Mouse (Mus musculus) ES-E14 (cell line): Measurements from ENCODE around the gene Abcc3. TPM values are rescaled to one million over a fixed set of nuclear protein-coding genes. Genes with fewer than 3 reads are reported as not detected.
A peak's percentile ranks its signal among the peaks of the same experiment; 100 is the strongest.
"Not testable (repeated sequence)": the region's sequence is repeated elsewhere in the genome, so short reads cannot be mapped to it uniquely, and the experiment has no call there.

Experiments
- DNase-seq: peaks from one replicate; pipeline ENCODE4 v3.0.0-alpha.2; 2013; ENCODE audit warnings: low read depth, low spot score
- H3K27ac ChIP-seq: 2 replicates; pipeline ENCODE4 v1.5.1; 2012; ENCODE audit warnings: low read depth, mild to moderate bottlenecking, low read length, moderate library complexity, mixed read lengths; ENCODE audit not compliant: poor library complexity, insufficient read depth, severe bottlenecking
- H3K36me3 ChIP-seq: 2 replicates; pipeline ENCODE4 v1.6.1; 2012; ENCODE audit warnings: mild to moderate bottlenecking, low read length, moderate library complexity, mixed read lengths; ENCODE audit not compliant: control insufficient read depth, poor library complexity, insufficient read depth, severe bottlenecking
- H3K4me1 ChIP-seq, 2 experiments: fragments of 150-350 bp in 1 of 2; sonication (generic) in 1 of 2; 2 replicates each; pipeline ENCODE4 v1.6.1; 2012; ENCODE audit warnings: low read length in 2 of 2, mild to moderate bottlenecking in 1 of 2, mixed read lengths in 1 of 2; ENCODE audit not compliant: control insufficient read depth in 2 of 2, insufficient read depth in 2 of 2, poor library complexity in 1 of 2
- H3K4me3 ChIP-seq, 2 experiments: fragments of 150-350 bp in 1 of 2; sonication (generic) in 1 of 2; 2 replicates each; pipeline ENCODE4 v1.5.1; 2012; ENCODE audit warnings: low read length in 2 of 2, low read depth in 1 of 2, mild to moderate bottlenecking in 1 of 2, mixed read lengths in 1 of 2; ENCODE audit not compliant: insufficient read depth in 1 of 2, poor library complexity in 1 of 2, severe bottlenecking in 1 of 2
- H3K9ac ChIP-seq: 2 replicates; pipeline ENCODE4 v1.6.1; 2012; ENCODE audit warnings: low read depth, mild to moderate bottlenecking, low read length, mixed read lengths; ENCODE audit not compliant: poor library complexity, insufficient read depth, severe bottlenecking
- H3K9me3 ChIP-seq: fragments of 150-350 bp; sonication (generic); 2 replicates; pipeline ENCODE4 v1.6.1; 2012; ENCODE audit warnings: low read depth, mild to moderate bottlenecking, low read length; ENCODE audit not compliant: control insufficient read depth, insufficient read depth
- CHD2 ChIP-seq: IDR thresholded peaks from 2 replicates; pipeline ENCODE4 v1.6.1; 2014; ENCODE audit warnings: mild to moderate bottlenecking, low read depth, low read length, inconsistent platforms
- HCFC1 ChIP-seq: IDR thresholded peaks from 2 replicates; pipeline ENCODE4 v1.6.1; 2012; ENCODE audit warnings: low read length, inconsistent platforms, borderline replicate concordance; ENCODE audit not compliant: insufficient read depth
- MAFK ChIP-seq: IDR thresholded peaks from 2 replicates; pipeline ENCODE4 v1.6.1; 2014; ENCODE audit warnings: mild to moderate bottlenecking, low read depth, low read length, inconsistent platforms; ENCODE audit not compliant: insufficient read depth
- ZC3H11A ChIP-seq: IDR thresholded peaks from 2 replicates; pipeline ENCODE4 v1.6.1; 2012; ENCODE audit warnings: low read depth, mild to moderate bottlenecking, inconsistent platforms, low read length, borderline replicate concordance
- ZNF384 ChIP-seq: IDR thresholded peaks from 2 replicates; pipeline ENCODE4 v1.6.1; 2012; ENCODE audit warnings: low read depth, low read length, inconsistent platforms
- in situ Hi-C, 2 experiments: fragments of 600-800 bp; cut with MboI; formaldehyde crosslinking; loops; one replicate each; pipeline ENCODE4 v1.15.1; 2025; ENCODE audit warnings: low sequenced_read_pairs in 2 of 2, inconsistent platforms in 1 of 2; ENCODE audit not compliant: unreplicated experiment in 2 of 2
- total RNA-seq: library from RNA; depleted of rRNA; stranded (reverse); fragments of 300-350 nt; gene quantifications from 2 replicates; pipeline ENCODE4 v1.2.3, GENCODE M21; 2012

The Abcc3 gene
- total RNA-seq, 1 experiment, result 1.5 TPM

DNA sequence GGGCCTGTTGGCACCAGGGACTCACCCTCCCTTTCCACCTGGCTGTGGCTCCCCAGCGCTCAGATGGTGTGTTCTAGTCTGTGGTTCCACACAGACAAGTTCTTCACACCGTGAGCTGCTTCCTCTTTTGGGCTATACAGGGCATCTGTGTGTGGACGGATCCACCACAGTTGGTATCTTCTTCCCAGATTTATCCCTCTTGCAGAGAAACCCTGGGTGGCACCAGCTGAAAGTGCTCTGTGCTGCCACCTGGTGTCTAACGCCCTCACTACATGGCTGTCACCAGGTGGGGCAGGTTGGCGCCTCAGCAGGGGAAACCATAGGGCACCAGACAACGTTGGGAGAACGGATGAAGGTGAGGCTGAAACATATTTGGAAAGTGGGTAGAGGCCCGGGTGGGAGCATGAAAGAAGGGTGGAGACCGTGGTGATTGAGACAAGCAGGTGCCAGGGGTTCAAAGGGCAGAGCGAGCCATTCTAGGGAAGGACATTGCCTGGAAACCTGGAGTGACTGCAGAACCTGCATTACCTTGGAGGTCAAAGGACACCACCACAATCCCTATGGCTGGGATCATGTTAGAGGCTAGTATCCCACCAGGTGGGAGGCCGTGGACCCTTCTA, 12.0 kb upstream of the Abcc3 start:
- Histone ChIP-seq H3K4me1 (peaks cover 2% of the 10 kb centered on the region in 2 experiments; a peak in 1 of 4 replicates), H3K4me3 (no peak overlapping the region)
- DNase-seq, result peak; percentile 59

DNA sequence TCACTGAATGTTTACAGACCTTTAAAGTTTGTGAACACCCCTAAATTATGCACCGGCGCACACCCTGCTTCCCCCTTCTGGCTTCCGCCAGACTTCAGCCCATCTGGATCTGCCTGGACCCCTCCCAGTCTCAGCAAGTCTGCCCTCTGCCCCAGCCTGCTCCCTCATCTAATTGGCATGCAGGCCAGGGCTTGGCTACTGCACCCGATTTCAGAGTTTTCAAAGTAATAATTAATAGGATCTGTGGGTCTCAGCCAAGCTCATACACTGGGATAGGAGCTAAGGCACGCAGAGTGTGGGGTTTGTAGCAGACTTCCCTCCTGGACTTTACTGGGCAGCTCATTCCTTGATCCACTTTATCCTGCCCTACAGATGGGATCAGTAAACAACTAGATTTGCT, 11.4 kb upstream of the Abcc3 start:
- no peaks in the 10 kb centered on the region for H3K9me3 ChIP-seq
- DNase-seq, result no peak
- H3K4me1 ChIP-seq, result peaks cover 2% of the 10 kb centered on the region in 2 experiments; a peak in 1 of 4 replicates
- in situ Hi-C loops, result no loop called here
- no peak overlapping the region for H3K27ac ChIP-seq
- no peak overlapping the region for H3K4me3 ChIP-seq
- no peaks in the 10 kb centered on the region for H3K36me3 ChIP-seq
- no peak for TF ChIP-seq MAFK
- TF ChIP-seq CHD2, result no peak
- no peak for TF ChIP-seq HCFC1
- no peak for TF ChIP-seq ZNF384
- TF ChIP-seq ZC3H11A, result no peak
- no peak overlapping the region for H3K9ac ChIP-seq

More for the DNA sequence above, 12.0 kb upstream of the Abcc3 start:
- Histone ChIP-seq H3K9ac (no peak overlapping the region), H3K27ac (no peak overlapping the region), H3K36me3 (no peaks in the 10 kb centered on the region), H3K9me3 (no peaks in the 10 kb centered on the region)
- TF ChIP-seq HCFC1, result no peak
- peak; percentile 69 for TF ChIP-seq ZC3H11A
- in situ Hi-C loops, result no loop called here

DNA sequence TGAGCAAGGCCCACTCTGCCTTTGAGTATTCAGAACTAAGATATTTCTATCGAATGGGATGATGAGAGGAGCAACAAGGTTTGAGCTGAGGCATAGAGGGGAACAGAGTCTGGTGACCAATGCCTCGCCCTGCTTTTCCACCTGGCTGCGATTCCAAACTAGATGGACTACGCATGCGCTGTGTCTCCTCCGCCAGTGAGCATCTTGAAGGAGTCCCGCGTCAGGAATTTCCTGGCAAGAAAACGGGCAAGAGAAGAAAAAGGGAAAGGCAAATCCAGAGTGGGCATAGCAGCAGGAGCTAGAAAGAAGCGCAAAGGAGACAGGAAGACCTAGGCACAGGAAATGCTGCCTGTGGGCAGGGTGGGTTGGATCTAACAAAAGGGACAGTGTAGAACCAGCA, 11.0 kb upstream of the Abcc3 start:
- DNase-seq, result no peak
- H3K9me3 ChIP-seq, result no peaks in the 10 kb centered on the region
- H3K4me3 ChIP-seq, result no peak overlapping the region
- H3K36me3 ChIP-seq, result no peaks in the 10 kb centered on the region
- no peak overlapping the region for H3K9ac ChIP-seq
- TF ChIP-seq CHD2 (no peak), MAFK (no peak), ZNF384 (no peak), HCFC1 (no peak), ZC3H11A (no peak)
- peaks cover 2% of the 10 kb centered on the region in 2 experiments; a peak in 1 of 4 replicates for H3K4me1 ChIP-seq
- in situ Hi-C loops, result no loop called here
- H3K27ac ChIP-seq, result no peak overlapping the region

DNA sequence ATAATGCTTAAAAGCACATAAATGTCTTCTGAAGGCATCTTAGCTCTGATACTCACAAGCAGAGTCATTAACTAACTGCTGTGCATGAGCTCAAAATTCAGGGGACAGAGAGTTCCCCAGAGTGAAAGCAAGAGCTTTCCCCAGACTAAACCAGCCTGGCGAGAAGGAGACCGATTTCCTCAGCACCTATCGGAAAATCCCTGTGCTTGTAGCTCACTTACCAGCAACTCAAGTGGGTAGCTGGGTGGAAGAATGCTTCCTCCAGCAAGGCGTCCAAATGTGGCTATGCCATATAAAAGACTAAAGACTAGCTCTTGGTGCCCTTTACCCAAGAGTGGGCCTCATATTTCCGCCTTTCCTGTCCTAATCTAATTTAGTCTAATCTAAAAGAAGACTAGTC, 9.9 kb upstream of the Abcc3 start:
- no peaks in the 10 kb centered on the region for H3K9me3 ChIP-seq
- H3K36me3 ChIP-seq, result no peaks in the 10 kb centered on the region
- no peak overlapping the region for H3K4me3 ChIP-seq
- no peak for TF ChIP-seq MAFK
- TF ChIP-seq ZC3H11A, result no peak
- no peak for TF ChIP-seq CHD2
- no peak for TF ChIP-seq ZNF384
- no peak for TF ChIP-seq HCFC1
- in situ Hi-C loops, result no loop called here
- H3K9ac ChIP-seq, result no peak overlapping the region
- no peak for DNase-seq
- H3K27ac ChIP-seq, result no peak overlapping the region
- 0 out of 4 replicates have a peak, but pooled peaks cover 2% of the 10 kb centered on the region in 2 experiments for H3K4me1 ChIP-seq

DNA sequence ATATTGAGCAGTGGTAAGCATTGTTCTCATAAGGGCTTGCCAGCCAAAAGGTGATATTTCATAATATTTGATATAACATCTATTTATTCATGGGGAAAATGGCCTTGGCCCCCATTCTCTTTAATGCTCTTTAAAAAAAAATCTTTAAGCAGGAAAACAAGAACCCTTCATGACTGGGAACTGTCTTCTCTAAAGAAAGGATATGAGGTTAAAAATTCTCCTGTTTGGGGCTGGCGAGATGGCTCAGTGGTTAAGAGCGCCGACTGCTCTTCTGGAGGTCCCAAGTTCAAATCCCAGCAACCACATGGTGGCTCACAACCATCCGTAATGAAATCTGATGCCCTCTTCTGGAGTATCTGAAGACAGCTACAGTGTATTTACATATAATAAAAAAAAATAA, 9.2 kb upstream of the Abcc3 start:
- H3K36me3 ChIP-seq, in situ Hi-C loops, H3K27ac ChIP-seq, DNase-seq, H3K4me3 ChIP-seq, H3K9ac ChIP-seq, H3K4me1 ChIP-seq, H3K9me3 ChIP-seq: not testable (repeated sequence)
